Mouse (Mus musculus): ENCODE results near the gene Srebf1.

Srebf1 gene

GRCm38 (mm10) chr11:60235351-60235750 lies 13.0 kb upstream of the Srebf1 start:
- in situ Hi-C loops (cut with MboI, MseI): no loop called here

- in situ Hi-C loops (cut with MboI, MseI): no loop called here
Observed at GRCm38 (mm10) chr11:60233235-60233634, 10.9 kb upstream of the Srebf1 start.

- in situ Hi-C loops (cut with MboI, MseI): no loop called here
Observed at GRCm38 (mm10) chr11:60232441-60233058, 10.2 kb upstream of the Srebf1 start.

- in situ Hi-C loops (cut with MboI, MseI): no loop called here
Observed at GRCm38 (mm10) chr11:60231951-60232350, 9.6 kb upstream of the Srebf1 start.

- in situ Hi-C loops (cut with MboI, MseI): no loop called here
Observed at GRCm38 (mm10) chr11:60231326-60231725, 8.9 kb upstream of the Srebf1 start.

GRCm38 (mm10) chr11:60230512-60230911 lies 8.1 kb upstream of the Srebf1 start:
- in situ Hi-C loops (cut with MboI, MseI): no loop called here

- in situ Hi-C loops (cut with MboI, MseI): loop anchor here (10.0 kb wide), 1 partner anchor 475 kb away; no protein-coding TSS in a partner anchor
Observed at GRCm38 (mm10) chr11:60229821-60230220, 7.4 kb upstream of the Srebf1 start.

- in situ Hi-C loops (cut with MboI, MseI): loop anchor here (10.0 kb wide), 1 partner anchor 476 kb away; no protein-coding TSS in a partner anchor
Observed at GRCm38 (mm10) chr11:60228525-60228924, 6.1 kb upstream of the Srebf1 start.

GRCm38 (mm10) chr11:60225874-60226273 lies 3.5 kb upstream of the Srebf1 start:
- in situ Hi-C loops (cut with MboI, MseI): loop anchor here (10.0 kb wide), 1 partner anchor 479 kb away; no protein-coding TSS in a partner anchor

- in situ Hi-C loops (cut with MboI, MseI): loop anchor here (5.0 to 10.0 kb wide), 2 partner anchors 480 to 1052 kb away; no protein-coding TSS in a partner anchor
Observed at GRCm38 (mm10) chr11:60224676-60225075, 2.3 kb upstream of the Srebf1 start.

- in situ Hi-C loops (cut with MboI, MseI): loop anchor here (5.0 to 10.0 kb wide), 2 partner anchors 483 to 1050 kb away; no protein-coding TSS in a partner anchor
Observed at GRCm38 (mm10) chr11:60222085-60222468, 304 bp downstream of the Srebf1 start.

- in situ Hi-C loops (cut with MboI, MseI): loop anchor here (5.0 to 10.0 kb wide), 2 partner anchors 483 to 1049 kb away; no protein-coding TSS in a partner anchor
Observed at GRCm38 (mm10) chr11:60221425-60221824, 956 bp downstream of the Srebf1 start.

- in situ Hi-C loops (cut with MboI, MseI): loop anchor here (5.0 to 10.0 kb wide), 2 partner anchors 484 to 1048 kb away; no protein-coding TSS in a partner anchor
Observed at GRCm38 (mm10) chr11:60220291-60220804, 2.0 kb downstream of the Srebf1 start.

- in situ Hi-C loops (cut with MboI, MseI): loop anchor here (5.0 to 10.0 kb wide), 2 partner anchors 485 to 1047 kb away; no protein-coding TSS in a partner anchor
Observed at GRCm38 (mm10) chr11:60219609-60220008, 2.8 kb downstream of the Srebf1 start.

- in situ Hi-C loops (cut with MboI, MseI): no loop called here
Observed at GRCm38 (mm10) chr11:60217467-60217866, 4.9 kb downstream of the Srebf1 start.

GRCm38 (mm10) chr11:60216671-60217070 lies 5.7 kb downstream of the Srebf1 start:
- in situ Hi-C loops (cut with MboI, MseI): no loop called here

- in situ Hi-C loops (cut with MboI, MseI): no loop called here
Observed at GRCm38 (mm10) chr11:60213266-60213665, 9.1 kb downstream of the Srebf1 start.

GRCm38 (mm10) chr11:60211761-60212160 lies 10.6 kb downstream of the Srebf1 start:
- in situ Hi-C loops (cut with MboI, MseI): no loop called here

- in situ Hi-C loops (cut with MboI, MseI): no loop called here
Observed at GRCm38 (mm10) chr11:60211152-60211551, 11.2 kb downstream of the Srebf1 start.

GRCm38 (mm10) chr11:60210305-60210724 lies 12.1 kb downstream of the Srebf1 start:
- in situ Hi-C loops (cut with MboI, MseI): no loop called here

GRCm38 (mm10) chr11:60209933-60210249 lies 12.5 kb downstream of the Srebf1 start:
- in situ Hi-C loops (cut with MboI, MseI): no loop called here

- in situ Hi-C loops (cut with MboI, MseI): no loop called here
Observed at GRCm38 (mm10) chr11:60209217-60209932, 13.0 kb downstream of the Srebf1 start.

All from T-helper 1 cell (primary cell).